Mouse (Mus musculus): ENCODE data around the gene Slc38a4. TPM values are rescaled to one million over a fixed set of nuclear protein-coding genes. Genes with fewer than 3 reads are reported as not detected.

Gene Slc38a4
- polyA plus RNA-seq (2014; fragmentation: Nextera tagmentation; extraction: Ambion mirVana): 1.5 and 3.9 TPM in 2 replicates

DNA sequence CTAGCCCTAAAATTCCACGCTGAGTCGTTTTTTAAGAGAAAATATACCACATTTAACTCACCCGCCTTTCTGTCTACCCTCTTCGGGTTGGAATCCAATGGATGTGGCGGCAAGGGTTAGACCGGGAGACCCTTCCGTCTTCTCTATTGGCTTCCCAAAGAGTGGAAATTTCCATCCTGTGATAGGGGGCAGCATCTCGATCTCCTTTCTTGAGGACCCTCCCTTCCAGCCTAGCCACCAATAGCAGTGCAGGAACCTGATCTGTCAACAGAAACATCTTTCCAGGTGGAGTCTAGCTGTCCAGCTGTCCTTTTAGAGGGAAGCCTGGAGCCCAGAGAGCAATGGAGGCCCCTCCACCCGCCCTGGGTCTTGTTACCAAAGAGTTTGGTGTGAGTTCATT, at the start of gene Slc38a4:
Slc38a4 (minus strand) TSS at position 163 of the 400 bp plus-strand sequence.
- ATAC-seq (ENCODE audit: low FRiP score, low TSS enrichment): no peak
- Histone ChIP-seq H3K27me3 (ENCODE audit: control insufficient read depth, insufficient read depth, low read length) (no peaks in the 10 kb centered on the region), H3K4me1 (ENCODE audit: control insufficient read depth, insufficient read depth, low read length) (peaks cover 10% of the 10 kb centered on the region; the same call in 1 of the 2 replicates), H3K9me3 (ENCODE audit: control insufficient read depth, low read length) (no peaks in the 10 kb centered on the region), H3K9ac (replicated peaks; ENCODE audit: low read length) (no peak within 1 kb of the TSS), H3K4me3 (replicated peaks; ENCODE audit: low read depth, low read length) (peak within 1 kb of the TSS; percentile 28), H3K27ac (replicated peaks; ENCODE audit: low read depth, low read length) (no peak within 1 kb of the TSS), H3K36me3 (ENCODE audit: control insufficient read depth, insufficient read depth, low read length) (no peaks in the 10 kb centered on the region), H3K4me2 (ENCODE audit: low read length) (peak within 1 kb of the TSS; percentile 49)
- peak; percentile 20 for DNase-seq
- WGBS: 56% methylated on average over 9 of the region's 9 CpGs

DNA sequence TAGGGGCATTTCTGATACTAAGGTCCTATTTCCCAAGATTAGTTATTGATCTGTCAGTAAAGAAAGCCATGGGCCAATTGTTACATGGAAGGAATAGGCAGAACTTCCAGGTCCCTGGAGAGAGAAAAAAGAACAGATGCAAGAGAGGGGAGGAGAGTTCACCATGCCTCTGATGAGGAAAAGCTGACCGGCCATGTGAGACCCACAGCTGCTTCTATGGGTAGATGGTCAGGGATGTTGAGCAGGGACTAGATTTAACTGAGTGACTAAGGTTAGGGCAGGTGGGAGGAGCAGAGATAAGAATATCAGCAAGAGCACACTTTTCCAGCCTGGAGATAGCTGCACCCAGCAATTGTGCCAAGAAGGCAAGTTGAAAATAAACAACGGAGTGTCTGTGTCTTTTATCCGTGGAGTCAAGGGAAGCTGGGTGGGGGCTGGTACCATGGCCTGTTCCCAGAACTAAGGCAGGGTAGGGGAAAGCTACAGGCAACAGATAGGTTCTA, 49.2 kb upstream of the Slc38a4 start:
- no peak for ATAC-seq (ENCODE audit: low FRiP score, low TSS enrichment)
- Histone ChIP-seq H3K27me3 (ENCODE audit: control insufficient read depth, insufficient read depth, low read length) (no peaks in the 10 kb centered on the region), H3K36me3 (ENCODE audit: control insufficient read depth, insufficient read depth, low read length) (no peaks in the 10 kb centered on the region), H3K27ac (replicated peaks; ENCODE audit: low read depth, low read length) (no peak overlapping the region), H3K4me3 (replicated peaks; ENCODE audit: low read depth, low read length) (no peak overlapping the region), H3K4me1 (ENCODE audit: control insufficient read depth, insufficient read depth, low read length) (no peaks in the 10 kb centered on the region), H3K9ac (replicated peaks; ENCODE audit: low read length) (no peak overlapping the region), H3K9me3 (ENCODE audit: control insufficient read depth, low read length) (no peaks in the 10 kb centered on the region), H3K4me2 (ENCODE audit: low read length) (no peak overlapping the region)
- DNase-seq: no peak
- 92% methylated on average over 3 of the region's 3 CpGs for WGBS

DNA sequence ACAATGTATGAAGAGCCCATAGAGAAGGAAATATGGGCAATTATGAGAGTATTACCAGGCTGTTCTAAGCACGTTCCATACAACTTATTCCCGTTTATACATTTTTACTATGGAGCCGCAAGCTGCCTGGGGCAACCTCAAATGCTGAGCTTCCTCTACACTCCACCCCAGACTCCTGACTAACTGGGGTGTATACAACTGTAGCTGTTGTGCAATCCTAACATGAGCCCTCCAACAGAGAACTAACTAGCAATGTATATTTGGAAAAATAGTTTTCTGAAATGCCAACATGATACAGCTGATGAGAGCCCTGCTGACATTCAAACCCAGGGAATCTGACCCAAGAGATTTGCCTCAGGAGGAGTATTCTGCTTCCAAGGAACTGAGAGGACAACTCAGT, 48.3 kb upstream of the Slc38a4 start:
- WGBS: 94% methylated on average over 3 of the region's 3 CpGs
- no peak overlapping the region for H3K4me2 ChIP-seq (ENCODE audit: low read length)
- no peak for ATAC-seq (ENCODE audit: low FRiP score, low TSS enrichment)
- no peaks in the 10 kb centered on the region for H3K9me3 ChIP-seq (ENCODE audit: control insufficient read depth, low read length)
- H3K4me3 ChIP-seq (replicated peaks; ENCODE audit: low read depth, low read length): no peak overlapping the region
- H3K9ac ChIP-seq (replicated peaks; ENCODE audit: low read length): no peak overlapping the region
- no peaks in the 10 kb centered on the region for H3K27me3 ChIP-seq (ENCODE audit: control insufficient read depth, insufficient read depth, low read length)
- DNase-seq: no peak
- no peaks in the 10 kb centered on the region for H3K4me1 ChIP-seq (ENCODE audit: control insufficient read depth, insufficient read depth, low read length)
- H3K36me3 ChIP-seq (ENCODE audit: control insufficient read depth, insufficient read depth, low read length): no peaks in the 10 kb centered on the region
- no peak overlapping the region for H3K27ac ChIP-seq (replicated peaks; ENCODE audit: low read depth, low read length)

DNA sequence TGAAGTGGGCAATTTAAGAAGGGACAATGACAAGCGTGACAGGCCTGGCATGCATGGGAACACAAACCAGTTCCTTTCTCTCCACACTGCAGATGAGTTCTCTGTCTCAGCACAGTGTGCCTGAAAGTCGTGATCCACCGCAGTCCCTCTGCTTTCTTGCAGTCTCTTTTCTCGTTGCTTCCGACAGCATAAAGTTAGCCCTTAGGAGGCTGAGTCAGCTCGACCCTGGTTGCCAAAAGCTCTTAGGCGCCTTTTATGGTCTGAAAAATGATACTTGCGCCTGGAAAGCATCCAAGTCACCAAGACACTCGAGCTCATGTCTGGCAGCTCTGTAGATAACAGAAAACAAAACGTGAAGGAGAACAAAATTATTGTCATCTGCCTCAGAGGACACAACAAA, 47.1 kb upstream of the Slc38a4 start:
- Histone ChIP-seq H3K36me3 (ENCODE audit: control insufficient read depth, insufficient read depth, low read length) (no peaks in the 10 kb centered on the region), H3K4me3 (replicated peaks; ENCODE audit: low read depth, low read length) (no peak overlapping the region), H3K27me3 (ENCODE audit: control insufficient read depth, insufficient read depth, low read length) (no peaks in the 10 kb centered on the region), H3K4me1 (ENCODE audit: control insufficient read depth, insufficient read depth, low read length) (no peaks in the 10 kb centered on the region), H3K9ac (replicated peaks; ENCODE audit: low read length) (no peak overlapping the region), H3K27ac (replicated peaks; ENCODE audit: low read depth, low read length) (no peak overlapping the region), H3K4me2 (ENCODE audit: low read length) (no peak overlapping the region), H3K9me3 (ENCODE audit: control insufficient read depth, low read length) (no peaks in the 10 kb centered on the region)
- no peak for DNase-seq
- 73% methylated on average over 10 of the region's 10 CpGs for WGBS
- no peak for ATAC-seq (ENCODE audit: low FRiP score, low TSS enrichment)

DNA sequence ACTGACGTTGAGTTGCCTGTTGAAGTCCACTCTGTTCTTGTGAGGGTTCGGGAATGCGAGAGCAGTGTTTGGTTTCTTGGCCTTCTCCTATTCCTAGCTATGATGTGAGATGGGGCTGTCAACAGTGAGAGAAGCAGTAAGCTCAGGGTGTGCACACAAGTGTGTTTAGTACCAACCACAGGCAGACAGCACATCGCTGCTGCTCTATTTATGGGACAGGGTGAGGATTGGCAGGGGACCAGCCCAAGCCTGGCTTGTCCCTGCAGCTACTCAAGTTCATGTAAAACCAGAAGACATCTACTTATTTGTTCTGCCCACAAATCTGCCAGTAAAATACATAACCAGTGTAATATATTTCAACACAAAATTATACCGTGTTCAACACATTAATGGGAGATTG, 46.4 kb upstream of the Slc38a4 start:
- Histone ChIP-seq H3K9ac (replicated peaks; ENCODE audit: low read length) (no peak overlapping the region), H3K4me2 (ENCODE audit: low read length) (no peak overlapping the region), H3K36me3 (ENCODE audit: control insufficient read depth, insufficient read depth, low read length) (no peaks in the 10 kb centered on the region), H3K4me1 (ENCODE audit: control insufficient read depth, insufficient read depth, low read length) (no peaks in the 10 kb centered on the region), H3K4me3 (replicated peaks; ENCODE audit: low read depth, low read length) (no peak overlapping the region), H3K27ac (replicated peaks; ENCODE audit: low read depth, low read length) (no peak overlapping the region), H3K9me3 (ENCODE audit: control insufficient read depth, low read length) (no peaks in the 10 kb centered on the region), H3K27me3 (ENCODE audit: control insufficient read depth, insufficient read depth, low read length) (no peaks in the 10 kb centered on the region)
- no peak for ATAC-seq (ENCODE audit: low FRiP score, low TSS enrichment)
- 95% methylated on average over 5 of the region's 5 CpGs for WGBS
- no peak for DNase-seq

DNA sequence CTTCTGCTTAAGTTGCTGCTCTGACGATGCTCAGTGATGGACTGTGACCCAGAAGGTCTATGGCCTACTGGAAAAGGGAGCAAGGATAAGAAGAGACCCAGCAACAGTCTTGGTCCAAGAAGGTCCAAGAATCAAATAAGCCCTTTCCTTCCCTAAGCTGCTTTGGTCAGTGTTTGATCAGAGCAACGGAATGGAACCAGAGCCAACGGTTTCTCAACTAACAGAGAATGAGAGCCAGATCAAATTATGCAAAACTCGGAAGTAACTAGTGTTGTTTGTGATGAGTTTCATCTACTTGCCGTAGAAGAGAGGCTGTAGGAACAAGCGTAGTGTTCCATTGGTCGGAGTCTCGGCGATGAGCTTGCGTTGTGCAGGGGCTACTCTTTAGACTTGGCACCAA, 43.3 kb upstream of the Slc38a4 start:
- Histone ChIP-seq H3K4me2 (ENCODE audit: low read length) (no peak overlapping the region), H3K9me3 (ENCODE audit: control insufficient read depth, low read length) (no peaks in the 10 kb centered on the region), H3K27ac (replicated peaks; ENCODE audit: low read depth, low read length) (no peak overlapping the region), H3K4me1 (ENCODE audit: control insufficient read depth, insufficient read depth, low read length) (no peaks in the 10 kb centered on the region), H3K27me3 (ENCODE audit: control insufficient read depth, insufficient read depth, low read length) (no peaks in the 10 kb centered on the region), H3K36me3 (ENCODE audit: control insufficient read depth, insufficient read depth, low read length) (no peaks in the 10 kb centered on the region), H3K4me3 (replicated peaks; ENCODE audit: low read depth, low read length) (no peak overlapping the region), H3K9ac (replicated peaks; ENCODE audit: low read length) (no peak overlapping the region)
- no peak for ATAC-seq (ENCODE audit: low FRiP score, low TSS enrichment)
- no peak for DNase-seq
- 94% methylated on average over 10 of the region's 10 CpGs for WGBS

DNA sequence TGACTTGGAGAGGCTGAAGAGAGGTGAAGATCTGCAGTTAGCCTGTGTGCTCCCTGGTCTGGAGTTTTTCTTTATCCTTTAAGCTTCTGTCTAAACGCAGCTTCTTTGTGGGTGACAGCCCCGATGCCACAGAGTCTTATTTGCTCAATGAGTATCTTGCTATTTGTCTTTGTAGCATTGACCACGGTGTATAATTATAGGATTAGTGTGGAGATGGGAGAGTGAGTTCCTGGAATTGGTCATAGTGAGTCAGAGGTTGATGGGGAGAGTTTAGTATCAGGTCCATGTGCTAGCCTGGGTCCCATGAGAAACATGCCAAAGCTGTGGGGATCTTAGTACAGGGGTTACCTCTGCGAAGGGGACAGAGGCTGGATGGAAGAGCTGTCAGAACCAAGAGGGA, 41.8 kb upstream of the Slc38a4 start:
- Histone ChIP-seq H3K9ac (replicated peaks; ENCODE audit: low read length) (no peak overlapping the region), H3K9me3 (ENCODE audit: control insufficient read depth, low read length) (no peaks in the 10 kb centered on the region), H3K27ac (replicated peaks; ENCODE audit: low read depth, low read length) (no peak overlapping the region), H3K4me1 (ENCODE audit: control insufficient read depth, insufficient read depth, low read length) (no peaks in the 10 kb centered on the region), H3K4me2 (ENCODE audit: low read length) (no peak overlapping the region), H3K4me3 (replicated peaks; ENCODE audit: low read depth, low read length) (no peak overlapping the region), H3K36me3 (ENCODE audit: control insufficient read depth, insufficient read depth, low read length) (no peaks in the 10 kb centered on the region), H3K27me3 (ENCODE audit: control insufficient read depth, insufficient read depth, low read length) (no peaks in the 10 kb centered on the region)
- DNase-seq (no peak), ATAC-seq (ENCODE audit: low FRiP score, low TSS enrichment) (no peak)
- WGBS: 67% methylated on average over 4 of the region's 4 CpGs

DNA sequence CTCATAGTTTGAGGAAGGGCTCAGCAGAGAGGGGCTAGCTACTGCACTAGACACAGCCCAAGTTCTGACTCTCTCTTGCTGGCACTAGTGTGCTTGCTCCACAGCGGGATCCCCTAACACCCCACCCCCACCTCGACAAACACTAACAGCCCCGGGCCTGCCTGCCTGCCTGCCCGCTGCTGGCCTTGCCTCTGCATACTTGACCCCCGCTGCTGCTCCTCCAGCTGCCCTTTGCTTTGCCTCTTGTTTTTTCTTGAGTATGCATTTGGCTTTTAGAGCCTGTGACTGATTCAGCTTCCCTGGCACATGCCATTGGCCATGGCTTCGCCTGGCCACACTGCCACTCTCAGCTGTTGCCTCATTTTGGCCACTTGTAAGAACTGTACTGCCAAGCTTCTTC, 33.8 kb upstream of the Slc38a4 start:
- H3K4me2 ChIP-seq (ENCODE audit: low read length): no peak overlapping the region

DNA sequence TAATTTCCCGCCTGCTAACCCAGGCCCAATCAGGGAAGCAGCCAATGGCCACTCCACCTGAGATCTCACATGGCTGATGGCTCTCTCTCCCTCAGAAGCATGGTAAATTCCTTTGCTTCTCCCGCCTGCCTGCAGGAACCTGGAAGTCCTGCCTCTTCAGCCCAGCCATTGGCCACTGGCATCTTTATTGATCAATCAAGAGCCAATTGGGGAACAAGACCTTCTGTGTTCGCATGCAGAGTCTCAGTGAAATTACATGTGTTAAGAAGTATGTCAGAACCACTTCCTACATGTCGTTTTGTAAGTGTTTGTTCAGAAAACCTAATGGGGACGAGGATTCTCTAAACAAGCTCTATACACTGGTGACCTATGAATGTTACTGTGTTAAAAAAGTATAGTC, 30.1 kb upstream of the Slc38a4 start:
- peak; percentile 60 for DNase-seq
- ATAC-seq (ENCODE audit: low FRiP score, low TSS enrichment): no peak
- no peak overlapping the region for H3K4me3 ChIP-seq (replicated peaks; ENCODE audit: low read depth, low read length)

More for the DNA sequence above, 33.8 kb upstream of the Slc38a4 start:
- H3K36me3 ChIP-seq (ENCODE audit: control insufficient read depth, insufficient read depth, low read length): no peaks in the 10 kb centered on the region
- WGBS: 14% methylated on average over 6 of the region's 6 CpGs
- peaks cover 5% of the 10 kb centered on the region; the same call in 1 of the 2 replicates for H3K4me1 ChIP-seq (ENCODE audit: control insufficient read depth, insufficient read depth, low read length)
- no peak for ATAC-seq (ENCODE audit: low FRiP score, low TSS enrichment)
- no peaks in the 10 kb centered on the region for H3K9me3 ChIP-seq (ENCODE audit: control insufficient read depth, low read length)
- peak; percentile 8 for DNase-seq
- no peaks in the 10 kb centered on the region for H3K27me3 ChIP-seq (ENCODE audit: control insufficient read depth, insufficient read depth, low read length)
- H3K9ac ChIP-seq (replicated peaks; ENCODE audit: low read length): no peak overlapping the region
- no peak overlapping the region for H3K27ac ChIP-seq (replicated peaks; ENCODE audit: low read depth, low read length)
- no peak overlapping the region for H3K4me3 ChIP-seq (replicated peaks; ENCODE audit: low read depth, low read length)

More for the DNA sequence above, 30.1 kb upstream of the Slc38a4 start:
- H3K27me3 ChIP-seq (ENCODE audit: control insufficient read depth, insufficient read depth, low read length): no peaks in the 10 kb centered on the region
- 50% methylated on average over 5 of the region's 5 CpGs for WGBS
- 0 out of 2 replicates have a peak overlapping the region, but pooled peaks have one; percentile 7 for H3K4me2 ChIP-seq (ENCODE audit: low read length)
- no peaks in the 10 kb centered on the region for H3K36me3 ChIP-seq (ENCODE audit: control insufficient read depth, insufficient read depth, low read length)
- no peaks in the 10 kb centered on the region for H3K9me3 ChIP-seq (ENCODE audit: control insufficient read depth, low read length)
- H3K9ac ChIP-seq (replicated peaks; ENCODE audit: low read length): no peak overlapping the region
- peaks cover 5% of the 10 kb centered on the region; the same call in 1 of the 2 replicates for H3K4me1 ChIP-seq (ENCODE audit: control insufficient read depth, insufficient read depth, low read length)
- no peak overlapping the region for H3K27ac ChIP-seq (replicated peaks; ENCODE audit: low read depth, low read length)

All from midbrain, embryonic 14.5 days (tissue).